Mouse (Mus musculus) liver, postnatal 0 days (tissue): ENCODE measurements around the gene Dnaaf5.

Experiments
- CTCF ChIP-seq: sonication (generic); IDR thresholded peaks from 2 replicates; pipeline ENCODE4 v1.5.1; 2016; ENCODE audit warnings: antibody characterized with exemption, low read depth
- EP300 ChIP-seq: IDR thresholded peaks from 2 replicates; pipeline ENCODE4 v1.6.1; 2016; ENCODE audit warnings: antibody characterized with exemption, low read depth, mild to moderate bottlenecking

DNA sequence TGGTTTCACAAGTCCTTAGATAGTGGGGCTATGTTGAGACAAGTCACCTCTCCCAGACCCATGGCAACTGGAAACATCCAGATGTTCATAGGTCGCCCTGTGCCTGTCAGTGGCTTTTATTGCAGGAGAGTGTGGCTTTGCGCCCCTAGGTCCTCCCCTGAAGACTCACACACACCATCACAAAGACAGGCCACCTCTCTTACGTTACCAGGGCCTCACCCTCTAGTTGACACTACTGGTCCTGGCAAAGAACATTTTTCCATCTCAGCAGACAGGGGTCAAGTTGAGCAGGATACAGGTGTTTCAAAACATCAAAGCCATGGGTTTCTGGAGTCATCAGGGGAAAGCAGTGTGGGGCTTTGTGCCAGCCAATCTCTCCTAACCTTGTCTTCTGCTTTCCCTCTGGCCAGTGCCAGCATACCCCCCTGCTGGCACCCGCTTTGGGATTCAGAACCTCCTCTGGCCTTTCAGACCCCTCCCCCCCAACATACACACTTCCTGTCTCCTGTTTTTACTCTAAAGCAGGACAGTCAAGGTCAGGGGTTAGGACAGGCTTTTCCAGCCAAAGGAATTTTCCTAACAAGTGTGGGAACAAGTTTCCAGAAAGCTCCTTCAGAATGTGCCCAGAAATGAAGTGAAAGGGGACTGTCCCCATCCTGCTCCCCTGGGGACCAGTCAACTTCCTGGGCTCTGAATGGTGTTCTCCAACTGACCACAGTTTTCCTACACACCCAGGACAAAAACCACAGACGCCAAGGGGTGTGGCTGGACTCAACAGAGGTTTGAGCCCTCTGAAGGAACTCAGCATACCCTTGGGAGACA is 31.7 kb upstream of the Dnaaf5 start:
- TF ChIP-seq CTCF = no peak
- TF ChIP-seq EP300 = no peak
